Mouse (Mus musculus): ENCODE results near the gene Slc44a5.

Gene Slc44a5

GRCm38 (mm10) chr3:154092466-154092865 lies 119.2 kb downstream of the Slc44a5 start:
- intact Hi-C loops (cut with DNase I) = no loop called here

- intact Hi-C loops (cut with DNase I) = no loop called here
These were observed 120.6 kb downstream of the Slc44a5 start for GRCm38 (mm10) chr3:154093745-154094322.

GRCm38 (mm10) chr3:154101671-154102070 lies 128.4 kb downstream of the Slc44a5 start:
- intact Hi-C loops (cut with DNase I) = no loop called here

GRCm38 (mm10) chr3:154110528-154110927 lies 137.3 kb downstream of the Slc44a5 start:
- intact Hi-C loops (cut with DNase I) = no loop called here

GRCm38 (mm10) chr3:154111221-154111620 lies 138.0 kb downstream of the Slc44a5 start:
- intact Hi-C loops (cut with DNase I) = no loop called here

GRCm38 (mm10) chr3:154114991-154115390 lies 141.8 kb downstream of the Slc44a5 start:
- intact Hi-C loops (cut with DNase I) = no loop called here

- intact Hi-C loops (cut with DNase I) = no loop called here
These were observed 142.2 kb downstream of the Slc44a5 start for GRCm38 (mm10) chr3:154115478-154115877.

GRCm38 (mm10) chr3:154116000-154116399 lies 142.8 kb downstream of the Slc44a5 start:
- intact Hi-C loops (cut with DNase I) = no loop called here

- intact Hi-C loops (cut with DNase I) = no loop called here
These were observed 145.9 kb downstream of the Slc44a5 start for GRCm38 (mm10) chr3:154118992-154119603.

- intact Hi-C loops (cut with DNase I) = no loop called here
These were observed 149.3 kb downstream of the Slc44a5 start for GRCm38 (mm10) chr3:154122531-154122930.

GRCm38 (mm10) chr3:154124890-154125575 lies 151.8 kb downstream of the Slc44a5 start:
- intact Hi-C loops (cut with DNase I) = no loop called here

GRCm38 (mm10) chr3:154125768-154126376 lies 152.6 kb downstream of the Slc44a5 start:
- intact Hi-C loops (cut with DNase I) = no loop called here

GRCm38 (mm10) chr3:154127246-154127645 lies 154.0 kb downstream of the Slc44a5 start:
- intact Hi-C loops (cut with DNase I) = no loop called here

- intact Hi-C loops (cut with DNase I) = no loop called here
These were observed 155.8 kb downstream of the Slc44a5 start for GRCm38 (mm10) chr3:154129036-154129435.

- intact Hi-C loops (cut with DNase I) = no loop called here
These were observed 157.3 kb downstream of the Slc44a5 start for GRCm38 (mm10) chr3:154130431-154131114.

- intact Hi-C loops (cut with DNase I) = no loop called here
These were observed 160.8 kb downstream of the Slc44a5 start for GRCm38 (mm10) chr3:154133986-154134385.

- intact Hi-C loops (cut with DNase I) = no loop called here
These were observed 161.5 kb downstream of the Slc44a5 start for GRCm38 (mm10) chr3:154134701-154135100.

- intact Hi-C loops (cut with DNase I) = no loop called here
These were observed 163.3 kb downstream of the Slc44a5 start for GRCm38 (mm10) chr3:154136501-154136900.

- intact Hi-C loops (cut with DNase I) = no loop called here
These were observed 168.1 kb downstream of the Slc44a5 start for GRCm38 (mm10) chr3:154141346-154141745.

- intact Hi-C loops (cut with DNase I) = no loop called here
These were observed 169.4 kb downstream of the Slc44a5 start for GRCm38 (mm10) chr3:154142618-154143017.

GRCm38 (mm10) chr3:154145750-154146149 lies 172.5 kb downstream of the Slc44a5 start:
- intact Hi-C loops (cut with DNase I) = no loop called here

- intact Hi-C loops (cut with DNase I) = no loop called here
These were observed 176.5 kb downstream of the Slc44a5 start for GRCm38 (mm10) chr3:154149778-154150177.

All from adrenal gland (tissue).